Mouse (Mus musculus) testis, postnatal 10 days (tissue): ENCODE measurements around the gene Col7a1.
A peak's percentile ranks its signal among the peaks of the same experiment; 100 is the strongest.

Experiments
- DNase-seq: peaks from one replicate; pipeline ENCODE4 v3.0.0; 2021; ENCODE audit warnings: low spot score

The Col7a1 gene

GRCm38 (mm10) chr9:109021428-109021827, 68.0 kb downstream of the Col7a1 start:
- DNase-seq, result peak; percentile 25

- peak; percentile 39 for DNase-seq
Measured at GRCm38 (mm10) chr9:109022866-109023685, 69.7 kb downstream of the Col7a1 start.

GRCm38 (mm10) chr9:109027521-109027920, 74.1 kb downstream of the Col7a1 start:
- DNase-seq, result peak; percentile 38

GRCm38 (mm10) chr9:109028421-109028820, 75.0 kb downstream of the Col7a1 start:
- peak; percentile 34 for DNase-seq

- peak; percentile 41 for DNase-seq
Measured at GRCm38 (mm10) chr9:109028919-109029318, 75.5 kb downstream of the Col7a1 start.

- no peak for DNase-seq
Measured at GRCm38 (mm10) chr9:109030312-109030711, 76.9 kb downstream of the Col7a1 start.

GRCm38 (mm10) chr9:109031001-109031400, 77.6 kb downstream of the Col7a1 start:
- peak; percentile 27 for DNase-seq

GRCm38 (mm10) chr9:109031686-109032085, 78.3 kb downstream of the Col7a1 start:
- peak; percentile 36 for DNase-seq

GRCm38 (mm10) chr9:109032435-109032834, 79.0 kb downstream of the Col7a1 start:
- DNase-seq, result no peak
